Mouse (Mus musculus): ENCODE data around the gene Map7d1. TPM values are rescaled to one million over a fixed set of nuclear protein-coding genes. Genes with fewer than 3 reads are reported as not detected.

Map7d1 gene
- polyA plus RNA-seq, 1 experiment from 2014 or later = 94.1 TPM

- CTCF ChIA-PET = interaction anchor here (1.1 kb wide), 1 partner anchor 58 kb away, joined by 3 read pairs; no protein-coding TSS in a partner anchor
- in situ Hi-C loops (cut with MboI; ENCODE audit: low pct_unique_long_range_greater_than_20kb) = no loop called here
These were observed 52.7 kb downstream of the Map7d1 start for GRCm38 (mm10) chr4:126203336-126203895.

GRCm38 (mm10) chr4:126202303-126203181 lies 53.6 kb downstream of the Map7d1 start, which contains the start of gene Thrap3:
Gene Thrap3 (minus strand): TSS chr4:126202760.
- ChIA-PET CTCF (no interaction called here), POLR2A (interaction anchor here (0.6 to 1.5 kb wide), 3 partner anchors 15 to 262 kb away, joined by 3 read pairs; partner anchors contain the start of gene Trappc3)
- in situ Hi-C loops (cut with MboI; ENCODE audit: low pct_unique_long_range_greater_than_20kb) = no loop called here
- H3K27me3 ChIP-seq = no peaks in the 10 kb centered on the region
- ATAC-seq = peak; percentile 85
- DNase-seq (ENCODE audit: low read depth, low spot score) = peak; percentile 85
- no peak for TF ChIP-seq CTCF (IDR thresholded peaks at IDR 0.05)

More at GRCm38 (mm10) chr4:126203336-126203895, 52.7 kb downstream of the Map7d1 start:
- no peak for TF ChIP-seq CTCF (IDR thresholded peaks at IDR 0.05)
- ATAC-seq (no peak), DNase-seq (ENCODE audit: low read depth, low spot score) (no peak)
- no peaks in the 10 kb centered on the region for H3K27me3 ChIP-seq
- POLR2A ChIA-PET = interaction anchor here (1.0 kb wide), 1 partner anchor 73 kb away, joined by 3 read pairs; no protein-coding TSS in a partner anchor

GRCm38 (mm10) chr4:126201514-126202302 lies 54.4 kb downstream of the Map7d1 start:
- in situ Hi-C loops (cut with MboI; ENCODE audit: low pct_unique_long_range_greater_than_20kb) = no loop called here
- POLR2A ChIA-PET = interaction anchor here (0.6 to 1.5 kb wide), 6 partner anchors 15 to 1430 kb away, joined by 3 to 5 read pairs (median 3); partner anchors contain the start of gene Trappc3
- ATAC-seq (no peak), DNase-seq (ENCODE audit: low read depth, low spot score) (no peak)
- CTCF ChIA-PET = interaction anchor here (2.9 kb wide), 1 partner anchor 20 kb away, joined by 10 read pairs; no protein-coding TSS in a partner anchor
- H3K27me3 ChIP-seq = no peaks in the 10 kb centered on the region
- TF ChIP-seq CTCF (IDR thresholded peaks at IDR 0.05) = no peak

DNA sequence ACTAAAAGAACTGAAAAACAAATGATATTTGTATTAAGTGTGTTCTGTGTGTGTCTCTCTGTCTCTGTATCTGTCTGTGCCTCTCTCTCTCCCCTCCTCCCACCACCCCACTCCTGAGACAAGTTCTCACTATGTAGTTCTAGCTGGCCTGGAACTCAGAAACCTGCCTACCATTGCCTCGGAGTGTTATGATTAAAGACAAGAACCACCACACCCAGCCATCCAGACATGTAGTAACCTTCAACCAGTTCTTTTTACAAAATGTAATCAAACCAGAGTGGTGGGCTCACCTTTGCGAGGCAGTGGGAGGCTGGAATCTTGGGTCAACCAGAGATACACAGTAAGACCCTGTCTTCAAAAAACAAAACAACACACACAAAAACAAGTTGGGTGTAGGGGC lies 55.5 kb downstream of the Map7d1 start:
- DNase-seq (ENCODE audit: low read depth, low spot score) = no peak
- in situ Hi-C loops (cut with MboI; ENCODE audit: low pct_unique_long_range_greater_than_20kb) = no loop called here

GRCm38 (mm10) chr4:126200036-126200435 lies 56.1 kb downstream of the Map7d1 start:
- DNase-seq (ENCODE audit: low read depth, low spot score) (no peak), ATAC-seq (no peak)
- H3K27me3 ChIP-seq = no peaks in the 10 kb centered on the region
- CTCF ChIA-PET = interaction anchor here (2.9 kb wide), 1 partner anchor 19 kb away, joined by 10 read pairs; no protein-coding TSS in a partner anchor
- POLR2A ChIA-PET = no interaction called here
- no peak for TF ChIP-seq CTCF (IDR thresholded peaks at IDR 0.05)
- in situ Hi-C loops (cut with MboI; ENCODE audit: low pct_unique_long_range_greater_than_20kb) = no loop called here

More for the DNA sequence above, 55.5 kb downstream of the Map7d1 start:
- no peak for ATAC-seq
- ChIA-PET POLR2A (interaction anchor here (1.5 kb wide), 1 partner anchor 16 kb away, joined by 3 read pairs; no protein-coding TSS in a partner anchor), CTCF (interaction anchor here (2.9 kb wide), 1 partner anchor 19 kb away, joined by 10 read pairs; no protein-coding TSS in a partner anchor)
- no peak for TF ChIP-seq CTCF (IDR thresholded peaks at IDR 0.05)
- H3K27me3 ChIP-seq = no peaks in the 10 kb centered on the region

DNA sequence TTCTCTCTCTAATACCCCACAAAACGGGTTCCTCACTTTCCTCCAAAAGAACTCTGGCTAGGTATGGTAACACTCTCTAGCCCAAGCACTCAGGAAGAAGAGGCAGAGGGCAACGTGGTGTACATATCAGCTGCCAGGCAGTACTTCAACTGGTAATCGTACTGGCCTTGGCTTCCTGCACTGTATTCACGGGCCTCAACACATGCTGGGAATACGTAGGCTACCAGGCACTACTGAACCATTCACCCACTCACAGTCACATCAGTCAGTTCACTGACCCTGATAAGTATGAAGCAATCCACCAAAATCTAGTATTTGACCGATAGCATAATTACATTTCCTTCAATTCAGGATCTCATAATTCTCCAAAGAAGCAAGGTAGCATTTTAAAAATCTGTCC lies 56.6 kb downstream of the Map7d1 start:
- DNase-seq (ENCODE audit: low read depth, low spot score) = no peak
- no peak for ATAC-seq
- no peaks in the 10 kb centered on the region for H3K27me3 ChIP-seq
- in situ Hi-C loops (cut with MboI; ENCODE audit: low pct_unique_long_range_greater_than_20kb) = no loop called here
- CTCF ChIA-PET = interaction anchor here (2.9 kb wide), 1 partner anchor 18 kb away, joined by 10 read pairs; no protein-coding TSS in a partner anchor
- TF ChIP-seq CTCF (IDR thresholded peaks at IDR 0.05) = no peak
- POLR2A ChIA-PET = no interaction called here

GRCm38 (mm10) chr4:126197485-126197884 lies 58.7 kb downstream of the Map7d1 start:
- H3K27me3 ChIP-seq = no peaks in the 10 kb centered on the region
- POLR2A ChIA-PET = interaction anchor here (1.0 kb wide), 1 partner anchor 15 kb away, joined by 3 read pairs; no protein-coding TSS in a partner anchor
- no peak for TF ChIP-seq CTCF (IDR thresholded peaks at IDR 0.05)
- CTCF ChIA-PET = interaction anchor here (1.2 kb wide), 1 partner anchor 8 kb away, joined by 4 read pairs; no protein-coding TSS in a partner anchor
- ATAC-seq (no peak), DNase-seq (ENCODE audit: low read depth, low spot score) (no peak)
- in situ Hi-C loops (cut with MboI; ENCODE audit: low pct_unique_long_range_greater_than_20kb) = no loop called here

DNA sequence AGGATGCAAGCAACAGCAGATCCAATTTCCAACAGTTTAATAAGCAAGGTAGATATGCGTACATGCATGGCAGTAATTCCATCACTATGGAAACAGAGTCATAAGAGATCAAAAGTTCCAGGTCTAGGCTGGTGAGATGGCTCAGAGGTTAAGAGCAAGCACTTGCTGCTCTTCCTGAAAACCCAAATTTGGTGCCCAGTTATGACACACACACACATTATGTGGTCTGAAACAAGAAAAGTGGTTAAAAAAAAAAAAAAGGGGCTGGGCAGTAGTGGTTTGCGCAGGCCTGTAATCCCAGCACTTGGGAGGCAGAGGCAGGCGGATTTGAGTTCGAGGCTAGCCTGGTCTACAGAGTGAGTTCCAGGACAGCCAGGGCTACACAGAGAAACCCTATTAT lies 61.2 kb downstream of the Map7d1 start:
- no peak for TF ChIP-seq CTCF (IDR thresholded peaks at IDR 0.05)
- H3K27me3 ChIP-seq = no peaks in the 10 kb centered on the region
- ChIA-PET CTCF (no interaction called here), POLR2A (interaction anchor here (0.8 kb wide), 1 partner anchor 21 kb away, joined by 3 read pairs; no protein-coding TSS in a partner anchor)
- no peak for ATAC-seq
- no peak for DNase-seq (ENCODE audit: low read depth, low spot score)
- in situ Hi-C loops (cut with MboI; ENCODE audit: low pct_unique_long_range_greater_than_20kb) = no loop called here

- TF ChIP-seq CTCF (IDR thresholded peaks at IDR 0.05) = no peak
- CTCF ChIA-PET = no interaction called here
- POLR2A ChIA-PET = no interaction called here
- in situ Hi-C loops (cut with MboI; ENCODE audit: low pct_unique_long_range_greater_than_20kb) = no loop called here
- no peak for ATAC-seq
- no peak for DNase-seq (ENCODE audit: low read depth, low spot score)
- no peaks in the 10 kb centered on the region for H3K27me3 ChIP-seq
These were observed 61.9 kb downstream of the Map7d1 start for GRCm38 (mm10) chr4:126194216-126194615.

DNA sequence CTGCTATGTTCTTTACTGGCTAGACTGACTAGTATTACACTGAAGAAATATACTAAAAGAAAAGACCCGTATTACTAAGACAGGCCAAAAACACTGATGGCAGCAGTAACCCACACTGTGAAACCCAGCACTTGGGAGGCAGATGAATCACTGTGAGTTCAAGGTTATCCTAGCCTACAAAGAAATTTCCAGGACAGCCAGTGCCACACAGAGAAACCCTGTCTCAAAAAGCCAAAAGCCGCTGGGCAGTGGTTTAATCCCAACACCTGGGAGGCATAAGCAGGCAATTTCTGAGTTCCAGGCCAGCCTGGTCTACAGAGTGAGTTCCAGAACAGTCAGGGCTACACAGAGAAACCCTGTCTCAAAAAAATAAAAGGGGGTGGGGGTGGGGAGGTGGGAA lies 65.5 kb downstream of the Map7d1 start:
- DNase-seq (ENCODE audit: low read depth, low spot score) = no peak
- CTCF ChIA-PET = no interaction called here
- H3K27me3 ChIP-seq = no peaks in the 10 kb centered on the region
- POLR2A ChIA-PET = no interaction called here
- no peak for TF ChIP-seq CTCF (IDR thresholded peaks at IDR 0.05)
- in situ Hi-C loops (cut with MboI; ENCODE audit: low pct_unique_long_range_greater_than_20kb) = no loop called here
- ATAC-seq = no peak
